8 mouse cellular contexts compared by ENCODE assay signal in the genomic region with DNA sequence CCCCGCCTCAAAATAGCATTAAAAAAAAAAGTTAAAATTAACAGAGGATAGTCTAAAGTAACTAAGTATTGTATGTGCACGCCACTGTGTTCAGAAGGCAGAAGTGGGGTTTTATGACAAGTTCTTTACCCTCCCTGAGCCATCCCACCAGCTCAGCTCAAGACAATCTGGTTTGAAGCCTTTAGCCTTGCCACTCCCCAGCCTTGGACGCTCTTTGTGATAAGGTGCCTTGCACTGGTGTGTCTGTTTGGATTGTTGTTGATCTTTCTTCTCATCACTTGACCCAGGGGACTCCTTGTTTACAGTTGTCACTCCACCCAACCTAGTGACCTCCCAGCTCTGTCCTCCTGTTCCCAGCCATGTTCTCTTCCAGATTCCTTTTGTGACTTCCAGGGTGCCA.
"Had no signal": no experiment of that assay in that cellular context is flagged by ENCODE, and none has a peak within 500 bp of the region (broad histone marks: within the 10 kb centered on the region; RNA-seq: fewer than 3 reads in every experiment).

No protein-coding gene starts in this region.

- H3K4me3 ChIP-seq: intestine, embryonic 15.5 days; kidney, embryonic 15.5 days; limb, embryonic 15.5 days; midbrain, embryonic 12.5 days; neural tube, embryonic 13.5 days had no signal

- DNase-seq: retina, postnatal 1 day had no signal

- H3K4me2 ChIP-seq: kidney, embryonic 15.5 days; limb, embryonic 15.5 days; neural tube, embryonic 13.5 days had no signal

- ATAC-seq: midbrain, embryonic 16.5 days had no signal

- H3K27ac ChIP-seq: kidney, embryonic 15.5 days; limb, embryonic 15.5 days; midbrain, embryonic 12.5 days; neural tube, embryonic 13.5 days had no signal

- H3K9me3 ChIP-seq: intestine, embryonic 15.5 days; kidney, embryonic 15.5 days; limb, embryonic 15.5 days; megakaryocyte, embryonic 14.5 days; midbrain, embryonic 12.5 days; neural tube, embryonic 13.5 days had no signal

- H3K9ac ChIP-seq: intestine, embryonic 15.5 days; kidney, embryonic 15.5 days; limb, embryonic 15.5 days; midbrain, embryonic 12.5 days; neural tube, embryonic 13.5 days had no signal

- H3K36me3 ChIP-seq: intestine, embryonic 15.5 days; kidney, embryonic 15.5 days; limb, embryonic 15.5 days; midbrain, embryonic 12.5 days had no signal

- H3K27me3 ChIP-seq: intestine, embryonic 15.5 days; limb, embryonic 15.5 days; neural tube, embryonic 13.5 days had no signal
